Mouse (Mus musculus): ENCODE measurements around the gene H2-K1. TPM values are rescaled to one million over a fixed set of nuclear protein-coding genes. Genes with fewer than 3 reads are reported as not detected.

H2-K1 gene
- total RNA-seq, 2 experiments from 2014 or later = 20.7 to 22.5 TPM

- no peak for DNase-seq (ENCODE audit: low spot score in 2 of 2)
- no peak overlapping the region for H3K27ac ChIP-seq
- TF ChIP-seq CTCF (conservative IDR thresholded peaks at IDR 0.05) = no peak
- H3K4me3 ChIP-seq = no peak overlapping the region
Observed at GRCm38 (mm10) chr17:33995651-33996050, 4.5 kb downstream of the H2-K1 start.

GRCm38 (mm10) chr17:33994959-33995358 is 5.2 kb downstream of the H2-K1 start:
- no peak overlapping the region for H3K27ac ChIP-seq
- TF ChIP-seq CTCF (conservative IDR thresholded peaks at IDR 0.05) = no peak
- no peak overlapping the region for H3K4me3 ChIP-seq
- DNase-seq (ENCODE audit: low spot score in 2 of 2) = no peak

- peak; percentile 85 for TF ChIP-seq CTCF (conservative IDR thresholded peaks at IDR 0.05)
- Histone ChIP-seq H3K27ac (no peak overlapping the region), H3K4me3 (no peak overlapping the region)
- peak in 1 of 2 experiments; percentile 51 for DNase-seq (ENCODE audit: low spot score in 2 of 2)
Observed at GRCm38 (mm10) chr17:33991788-33992664, 8.1 kb downstream of the H2-K1 start.

- peak; percentile 84 for TF ChIP-seq CTCF (conservative IDR thresholded peaks at IDR 0.05)
- Histone ChIP-seq H3K4me3 (peak overlapping the region; percentile 61), H3K27ac (peak overlapping the region; percentile 91; the same call in 1 of the 2 replicates)
- DNase-seq (ENCODE audit: low spot score in 2 of 2) = peak in 1 of 2 experiments; percentile 70
Observed at GRCm38 (mm10) chr17:33982136-33982535, 18.0 kb downstream of the H2-K1 start.

GRCm38 (mm10) chr17:33981192-33981909 is 18.8 kb downstream of the H2-K1 start:
- H3K4me3 ChIP-seq = peak overlapping the region; percentile 61
- DNase-seq (ENCODE audit: low spot score in 2 of 2) = peak; percentile 84 to 90
- TF ChIP-seq CTCF (conservative IDR thresholded peaks at IDR 0.05) = peak; percentile 62

GRCm38 (mm10) chr17:33980181-33981035 is 19.7 kb downstream of the H2-K1 start:
- TF ChIP-seq CTCF (conservative IDR thresholded peaks at IDR 0.05) = no peak
- no peak overlapping the region for H3K4me3 ChIP-seq
- DNase-seq (ENCODE audit: low spot score in 2 of 2) = no peak

More at GRCm38 (mm10) chr17:33981192-33981909, 18.8 kb downstream of the H2-K1 start:
- H3K27ac ChIP-seq = peak overlapping the region; percentile 91

GRCm38 (mm10) chr17:33979512-33980050 is 20.6 kb downstream of the H2-K1 start:
- no peak for TF ChIP-seq CTCF (conservative IDR thresholded peaks at IDR 0.05)
- no peak overlapping the region for H3K27ac ChIP-seq
- no peak overlapping the region for H3K4me3 ChIP-seq
- no peak for DNase-seq (ENCODE audit: low spot score in 2 of 2)

More at GRCm38 (mm10) chr17:33980181-33981035, 19.7 kb downstream of the H2-K1 start:
- H3K27ac ChIP-seq = peak overlapping the region; percentile 71; the same call in 1 of the 2 replicates

GRCm38 (mm10) chr17:33978631-33979031 is 21.5 kb downstream of the H2-K1 start:
- DNase-seq (ENCODE audit: low spot score in 2 of 2) = no peak
- TF ChIP-seq CTCF (conservative IDR thresholded peaks at IDR 0.05) = no peak
- Histone ChIP-seq H3K4me3 (peak overlapping the region; percentile 51), H3K27ac (0 out of 2 replicates have a peak overlapping the region, but pooled peaks have one; percentile 7)

GRCm38 (mm10) chr17:33977861-33978557 is 22.1 kb downstream of the H2-K1 start:
- H3K4me3 ChIP-seq = peak overlapping the region; percentile 51
- 0 out of 2 replicates have a peak overlapping the region, but pooled peaks have one; percentile 7 for H3K27ac ChIP-seq
- no peak for TF ChIP-seq CTCF (conservative IDR thresholded peaks at IDR 0.05)
- DNase-seq (ENCODE audit: low spot score in 2 of 2) = no peak

GRCm38 (mm10) chr17:33973572-33973971 is 26.6 kb downstream of the H2-K1 start:
- H3K27ac ChIP-seq = no peak overlapping the region
- TF ChIP-seq CTCF (conservative IDR thresholded peaks at IDR 0.05) = no peak
- DNase-seq (ENCODE audit: low spot score in 2 of 2) = no peak

GRCm38 (mm10) chr17:33972691-33973090 is 27.5 kb downstream of the H2-K1 start:
- Histone ChIP-seq H3K27ac (no peak overlapping the region), H3K4me3 (no peak overlapping the region)
- no peak for TF ChIP-seq CTCF (conservative IDR thresholded peaks at IDR 0.05)
- DNase-seq (ENCODE audit: low spot score in 2 of 2) = no peak

More at GRCm38 (mm10) chr17:33973572-33973971, 26.6 kb downstream of the H2-K1 start:
- no peak overlapping the region for H3K4me3 ChIP-seq
